ENCODE assay signal across 10 mouse cellular contexts in genomic region chr17:46074398-46075115, GRCm38 (mm10). TPM values are rescaled to one million over a fixed set of nuclear protein-coding genes. Genes with fewer than 3 reads are reported as not detected.
DNase-seq lines count a peak whose midpoint lies in the region; ATAC-seq and TF ChIP-seq lines count a peak whose summit lies in the region.
"Had no signal": no experiment of that assay in that cellular context is flagged by ENCODE, and none has a peak within 500 bp of the region (broad histone marks: within the 10 kb centered on the region; RNA-seq: fewer than 3 reads in every experiment).

No protein-coding gene starts in this region.

- intact Hi-C loops in heart, postnatal 14 days (cut with DNase I): no loop called here

- H3K4me3 ChIP-seq in heart, embryonic 10.5 days: no peak overlapping the region
- H3K4me3 ChIP-seq in lung, embryonic 15.5 days: peak overlapping the region; percentile 17; the same call in 1 of the 2 replicates
- peak overlapping the region; percentile 2; the same call in 1 of the 2 replicates for H3K4me3 ChIP-seq in intestine, postnatal 0 days (ENCODE audit: low read depth, low read length)
- H3K4me3 ChIP-seq in small intestine, adult 2 months (ENCODE audit: low read depth, low read length): peak overlapping the region; percentile 42; the same call in 1 of the 2 replicates
- H3K4me3 ChIP-seq: forebrain, embryonic 12.5 days had no signal

- 0 out of 2 replicates have a peak, but pooled peaks cover 4% of the 10 kb centered on the region for H3K9me3 ChIP-seq in heart, embryonic 10.5 days
- no peaks in the 10 kb centered on the region for H3K9me3 ChIP-seq in lung, embryonic 15.5 days
- no peaks in the 10 kb centered on the region for H3K9me3 ChIP-seq in intestine, postnatal 0 days (ENCODE audit: control insufficient read depth)
- H3K9me3 ChIP-seq: forebrain, embryonic 12.5 days had no signal

- no peak for DNase-seq in heart, embryonic 10.5 days (ENCODE audit: low spot score)
- DNase-seq in heart, postnatal 14 days: no peak
- no peak for DNase-seq in lung, adult 18-20 months
- DNase-seq in gastrocnemius, adult 18-20 months (ENCODE audit: low spot score): no peak

- no peak for ATAC-seq in lung, embryonic 15.5 days (ENCODE audit: borderline replicate concordance, extremely low read depth, low FRiP score, low TSS enrichment)
- ATAC-seq in intestine, postnatal 0 days: no peak
- no peak for ATAC-seq in erythroid progenitor cell, adult 5-6 weeks (replicated peaks; ENCODE audit: low FRiP score, poor library complexity, severe bottlenecking)

- H3K4me2 ChIP-seq in lung, embryonic 15.5 days: peak overlapping the region; percentile 58
- H3K4me2 ChIP-seq in intestine, postnatal 0 days (replicated peaks; ENCODE audit: low read depth): peak overlapping the region; percentile 65
- H3K4me2 ChIP-seq: forebrain, embryonic 12.5 days had no signal

- WGBS in heart, embryonic 10.5 days: 62% methylated on average over 7 of the region's 7 CpGs
- WGBS in lung, embryonic 15.5 days: 36% methylated on average over 7 of the region's 7 CpGs
- 35% methylated on average over 7 of the region's 7 CpGs for WGBS in intestine, postnatal 0 days
- WGBS in small intestine, adult 2 months: 19% methylated on average over 7 of the region's 7 CpGs

- TF ChIP-seq CTCF in intestine, postnatal 0 days (IDR thresholded peaks at IDR 0.05; ENCODE audit: low read depth): no peak
- no peak for TF ChIP-seq CTCF in small intestine, adult 2 months (IDR thresholded peaks at IDR 0.05; ENCODE audit: extremely low read depth, insufficient read length, insufficient replicate concordance, low read depth, low read length)

- TF ChIP-seq POLR2A in small intestine, adult 2 months (IDR thresholded peaks at IDR 0.05; ENCODE audit: low read depth, low read length): no peak

- peak overlapping the region; percentile 62 for H3K27ac ChIP-seq in heart, embryonic 10.5 days
- H3K27ac ChIP-seq in lung, embryonic 15.5 days: peak overlapping the region; percentile 78
- no peak overlapping the region for H3K27ac ChIP-seq in intestine, postnatal 0 days (ENCODE audit: low read depth, low read length)
- no peak overlapping the region for H3K27ac ChIP-seq in small intestine, adult 2 months (ENCODE audit: insufficient read depth, low read depth, low read length)
- H3K27ac ChIP-seq: forebrain, embryonic 12.5 days; left cerebral cortex, adult 2 months had no signal

- H3K9ac ChIP-seq in lung, embryonic 15.5 days: 0 out of 2 replicates have a peak overlapping the region, but pooled peaks have one; percentile 6
- H3K9ac ChIP-seq in intestine, postnatal 0 days (ENCODE audit: low read depth, low read length): no peak overlapping the region; the same call in 1 of the 2 replicates
- H3K9ac ChIP-seq: forebrain, embryonic 12.5 days had no signal

- no peaks in the 10 kb centered on the region for H3K36me3 ChIP-seq in heart, embryonic 10.5 days
- H3K36me3 ChIP-seq in lung, embryonic 15.5 days: no peaks in the 10 kb centered on the region
- no peaks in the 10 kb centered on the region for H3K36me3 ChIP-seq in intestine, postnatal 0 days (ENCODE audit: control insufficient read depth, insufficient read depth)
- H3K36me3 ChIP-seq in small intestine, adult 2 months (ENCODE audit: control insufficient read depth, insufficient read depth, low read length): no peaks in the 10 kb centered on the region
- H3K36me3 ChIP-seq: forebrain, embryonic 12.5 days had no signal

- peaks cover 13% of the 10 kb centered on the region for H3K4me1 ChIP-seq in heart, embryonic 10.5 days
- peaks cover 24% of the 10 kb centered on the region for H3K4me1 ChIP-seq in lung, embryonic 15.5 days
- H3K4me1 ChIP-seq in intestine, postnatal 0 days (replicated peaks; ENCODE audit: control insufficient read depth, insufficient read depth, low read length): 0 out of 2 replicates have a peak, but pooled peaks cover 11% of the 10 kb centered on the region
- H3K4me1 ChIP-seq in small intestine, adult 2 months (ENCODE audit: control insufficient read depth, insufficient read depth, insufficient read length, low read length): peaks cover 11% of the 10 kb centered on the region

- H3K27me3 ChIP-seq in heart, embryonic 10.5 days (ENCODE audit: insufficient read depth, poor library complexity, severe bottlenecking): no peaks in the 10 kb centered on the region; the same call in 1 of the 2 replicates
- H3K27me3 ChIP-seq in lung, embryonic 15.5 days: no peaks in the 10 kb centered on the region
- H3K27me3 ChIP-seq in intestine, postnatal 0 days (replicated peaks; ENCODE audit: control insufficient read depth, insufficient read depth, low read length): no peaks in the 10 kb centered on the region
- no peaks in the 10 kb centered on the region for H3K27me3 ChIP-seq in small intestine, adult 2 months (ENCODE audit: control insufficient read depth, insufficient read depth, low read length)
- H3K27me3 ChIP-seq: forebrain, embryonic 12.5 days had no signal

RNA-seq across cellular contexts. Expression of gene Mrps18a, which starts 36.2 kb away (rescaled TPM):
- polyA plus RNA-seq in heart, embryonic 10.5 days (2016; fragmentation: Nextera tagmentation; extraction: Ambion mirVana): 150 and 166 TPM in 2 replicates
- 100 to 1,000 TPM; 115 to 119 TPM for total RNA-seq in heart, postnatal 14 days (2021)
- polyA plus RNA-seq in lung, embryonic 15.5 days (2015; fragmentation: Nextera tagmentation; extraction: Ambion mirVana): 143 TPM in 2 replicates
- polyA plus RNA-seq in intestine, postnatal 0 days (2015; fragmentation: Nextera tagmentation; extraction: Ambion mirVana): 121 TPM in 2 replicates
- polyA plus RNA-seq in small intestine, adult 2 months (2012; rRNA removed): 14.4 and 19.5 TPM in 2 replicates
- total RNA-seq in erythroid progenitor cell, adult 5-6 weeks (2015; ENCODE audit: low replicate concordance): 11.3 and 22.7 TPM in 2 replicates
- 9.0 and 19.4 TPM in 2 replicates for total RNA-seq in erythroid progenitor cell, adult 5-6 weeks (2017; ENCODE audit: low replicate concordance)
- total RNA-seq in gastrocnemius, adult 18-20 months (2021): 10 to 100 TPM; 86.2 to 99.1 TPM

RNA-seq across cellular contexts. Expression of gene Vegfa, which starts 42.4 kb away (rescaled TPM):
- polyA plus RNA-seq in heart, embryonic 10.5 days (2016; fragmentation: Nextera tagmentation; extraction: Ambion mirVana): 4.5 and 6.0 TPM in 2 replicates
- 100 to 1,000 TPM; 275 TPM for total RNA-seq in heart, postnatal 14 days (2021)
- 5.1 and 6.2 TPM in 2 replicates for polyA plus RNA-seq in lung, embryonic 15.5 days (2015; fragmentation: Nextera tagmentation; extraction: Ambion mirVana)
- 5.9 and 8.2 TPM in 2 replicates for polyA plus RNA-seq in intestine, postnatal 0 days (2015; fragmentation: Nextera tagmentation; extraction: Ambion mirVana)
- 108 and 177 TPM in 2 replicates for polyA plus RNA-seq in small intestine, adult 2 months (2012; rRNA removed)
- 0.42 and 11.2 TPM in 2 replicates for total RNA-seq in erythroid progenitor cell, adult 5-6 weeks (2015; ENCODE audit: low replicate concordance)
- 3.5 and 6.4 TPM in 2 replicates for total RNA-seq in erythroid progenitor cell, adult 5-6 weeks (2017; ENCODE audit: low replicate concordance)
- total RNA-seq in gastrocnemius, adult 18-20 months (2021): 100 to 1,000 TPM in 1 of 2 experiments, 10 to 100 TPM in 1; 90.0 to 204 TPM

Comparison
In these comparisons a context has a peak if more than half of its experiments do, and no peak if none do; other contexts are left out.
1. H3K27ac ChIP-seq: peak in heart, embryonic 10.5 days (single experiment) and lung, embryonic 15.5 days (single experiment); none in intestine, postnatal 0 days (single experiment) and small intestine, adult 2 months (single experiment).
2. RNA of gene Vegfa, which starts 42.4 kb away (polyA plus RNA-seq): 108 to 177 TPM in small intestine, adult 2 months; 4.5 to 6.0 TPM in heart, embryonic 10.5 days, 5.9 to 8.2 TPM in intestine, postnatal 0 days and 5.1 to 6.2 TPM in lung, embryonic 15.5 days; every median in the first group is over 10 times any median in the second.